Comparison of ENCODE assay signal across 15 mouse cellular contexts in the genomic region with DNA sequence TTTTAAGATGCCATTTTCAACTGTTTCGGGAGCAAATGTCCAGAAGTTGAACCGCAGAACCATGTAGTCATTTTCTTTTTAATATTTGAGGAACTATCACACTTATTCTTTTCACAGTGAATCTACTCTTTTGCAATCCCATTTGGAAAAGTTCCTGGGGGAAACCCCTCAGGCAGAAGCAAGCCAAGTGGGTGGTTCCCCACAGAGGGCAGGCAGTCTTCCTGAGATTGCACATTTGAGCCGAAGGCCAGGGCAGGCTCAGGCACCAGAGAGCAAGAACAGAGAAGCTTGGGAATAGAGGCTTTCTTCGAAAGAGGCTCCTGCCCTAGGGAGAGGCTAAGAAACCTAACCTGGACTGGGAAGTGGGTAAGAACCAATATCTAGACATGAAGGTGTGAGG. TPM values are rescaled to one million over a fixed set of nuclear protein-coding genes. Genes with fewer than 3 reads are reported as not detected.
DNase-seq lines count a peak whose midpoint lies in the region; ATAC-seq lines count a peak whose summit lies in the region.
"Had no signal": no experiment of that assay in that cellular context is flagged by ENCODE, and none has a peak within 500 bp of the region (broad histone marks: within the 10 kb centered on the region; RNA-seq: fewer than 3 reads in every experiment).

No protein-coding gene starts in this region.

- no peaks in the 10 kb centered on the region for H3K36me3 ChIP-seq in kidney, embryonic 15.5 days
- H3K36me3 ChIP-seq: embryonic facial prominence, embryonic 15.5 days; limb, embryonic 15.5 days; neural tube, embryonic 12.5 days had no signal

- no peak overlapping the region for H3K9ac ChIP-seq in kidney, embryonic 15.5 days
- H3K9ac ChIP-seq: embryonic facial prominence, embryonic 15.5 days; limb, embryonic 15.5 days; liver, postnatal 0 days; neural tube, embryonic 12.5 days had no signal

- 75% methylated on average over 4 of the region's 4 CpGs for WGBS in kidney, embryonic 15.5 days

- no peak for ATAC-seq in kidney, embryonic 15.5 days (replicated peaks; ENCODE audit: low FRiP score)
- ATAC-seq: CD4-positive, CD25-positive, alpha-beta regulatory T cell, adult 4 months; inflammation-experienced regulatory T-cells, adult 6 months; liver, postnatal 0 days had no signal

- no peak overlapping the region for H3K4me2 ChIP-seq in kidney, embryonic 15.5 days
- H3K4me2 ChIP-seq: embryonic facial prominence, embryonic 15.5 days; limb, embryonic 15.5 days; neural tube, embryonic 12.5 days had no signal

- peaks cover 38% of the 10 kb centered on the region for H3K4me1 ChIP-seq in kidney, embryonic 15.5 days
- H3K4me1 ChIP-seq: embryonic facial prominence, embryonic 15.5 days had no signal

- H3K9me3 ChIP-seq in kidney, embryonic 15.5 days (replicated peaks), result no peaks in the 10 kb centered on the region
- H3K9me3 ChIP-seq: embryonic facial prominence, embryonic 15.5 days; limb, embryonic 15.5 days; neural tube, embryonic 12.5 days had no signal

- H3K27ac ChIP-seq in kidney, embryonic 15.5 days, result peak overlapping the region; percentile 37; the same call in 1 of the 2 replicates
- H3K27ac ChIP-seq: embryonic facial prominence, embryonic 15.5 days; limb, embryonic 15.5 days; neural tube, embryonic 12.5 days had no signal

- no peak for DNase-seq in kidney, adult 11 months
- DNase-seq in heart, postnatal 14 days, result peak; percentile 9 to 14
- DNase-seq in lung, postnatal 10 days, result peak; percentile 59
- no peak for DNase-seq in cerebellum, adult 18-20 months
- DNase-seq in spleen, adult 18-20 months, result no peak
- DNase-seq in urinary bladder, postnatal 14 days (ENCODE audit: low spot score), result no peak
- DNase-seq: cerebellum, adult 11 months; liver, postnatal 0 days; right cerebral cortex, postnatal 14 days had no signal

- no peak overlapping the region for H3K4me3 ChIP-seq in kidney, embryonic 15.5 days (replicated peaks)
- H3K4me3 ChIP-seq: embryonic facial prominence, embryonic 15.5 days; limb, embryonic 15.5 days; neural tube, embryonic 12.5 days had no signal

- H3K27me3 ChIP-seq in kidney, embryonic 15.5 days, result no peaks in the 10 kb centered on the region
- H3K27me3 ChIP-seq: embryonic facial prominence, embryonic 15.5 days; limb, embryonic 15.5 days; neural tube, embryonic 12.5 days had no signal

- intact Hi-C loops in heart, postnatal 14 days (cut with DNase I), result no loop called here

RNA-seq across cellular contexts. Expression of gene Susd1, which starts 19.2 kb away (rescaled TPM):
- 10.1 and 10.2 TPM in 2 replicates for polyA plus RNA-seq in kidney, embryonic 15.5 days (2015; fragmentation: Nextera tagmentation; extraction: Ambion mirVana)
- total RNA-seq in heart, postnatal 14 days (2021), result 1 to 10 TPM in 1 of 2 experiments, under 1 TPM in 1; 0.98 to 1.5 TPM

Comparison
In these comparisons a context has a peak if more than half of its experiments do, and no peak if none do; other contexts are left out.
1. DNase-seq: peak in heart, postnatal 14 days (2 of 2) and lung, postnatal 10 days (single experiment); none in kidney, adult 11 months (single experiment), cerebellum, adult 18-20 months (0 of 2), spleen, adult 18-20 months (0 of 2) and urinary bladder, postnatal 14 days (single experiment).